Mouse (Mus musculus): ENCODE results near the gene Tmco3. TPM values are rescaled to one million over a fixed set of nuclear protein-coding genes. Genes with fewer than 3 reads are reported as not detected.

Gene Tmco3
- polyA plus RNA-seq, 1 experiment from 2014 or later = 46.3 TPM

DNA sequence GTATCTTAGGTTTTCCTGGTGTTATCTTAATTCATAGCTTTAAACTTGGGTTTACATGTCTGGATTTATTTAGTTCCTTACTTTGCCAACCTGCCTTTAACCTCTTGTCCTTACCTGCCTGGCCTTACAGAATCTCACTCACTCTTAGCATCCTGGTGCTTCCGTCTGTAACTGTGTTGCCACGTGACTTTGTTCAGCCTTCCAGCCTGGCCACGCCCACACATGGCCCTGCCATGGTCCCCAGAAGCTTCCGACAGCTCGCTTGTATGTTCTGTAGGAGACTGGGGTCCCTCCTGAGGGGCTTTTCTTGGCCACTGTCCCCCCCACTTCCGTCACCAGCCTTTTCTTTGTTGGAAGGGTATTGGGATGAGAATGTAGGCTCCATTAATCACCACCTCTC is 68.2 kb downstream of the Tmco3 start:
- Histone ChIP-seq H3K9ac (replicated peaks; ENCODE audit: low read depth, low read length) (no peak overlapping the region), H3K4me3 (ENCODE audit: low read depth, low read length) (no peak overlapping the region), H3K27ac (ENCODE audit: low read length) (no peak overlapping the region), H3K27me3 (ENCODE audit: control insufficient read depth, insufficient read depth, low read length) (no peaks in the 10 kb centered on the region), H3K36me3 (ENCODE audit: control insufficient read depth, insufficient read depth, low read length) (peaks cover 88% of the 10 kb centered on the region), H3K9me3 (ENCODE audit: control insufficient read depth, low read depth, low read length) (no peaks in the 10 kb centered on the region), H3K4me1 (ENCODE audit: control insufficient read depth, insufficient read depth, low read length) (no peaks in the 10 kb centered on the region), H3K4me2 (replicated peaks; ENCODE audit: low read depth, low read length) (no peak overlapping the region)
- no peak for ATAC-seq (ENCODE audit: insufficient number of reproducible peaks, insufficient read depth, low FRiP score, low read depth)
- 78% methylated on average over 6 of the region's 6 CpGs for WGBS

DNA sequence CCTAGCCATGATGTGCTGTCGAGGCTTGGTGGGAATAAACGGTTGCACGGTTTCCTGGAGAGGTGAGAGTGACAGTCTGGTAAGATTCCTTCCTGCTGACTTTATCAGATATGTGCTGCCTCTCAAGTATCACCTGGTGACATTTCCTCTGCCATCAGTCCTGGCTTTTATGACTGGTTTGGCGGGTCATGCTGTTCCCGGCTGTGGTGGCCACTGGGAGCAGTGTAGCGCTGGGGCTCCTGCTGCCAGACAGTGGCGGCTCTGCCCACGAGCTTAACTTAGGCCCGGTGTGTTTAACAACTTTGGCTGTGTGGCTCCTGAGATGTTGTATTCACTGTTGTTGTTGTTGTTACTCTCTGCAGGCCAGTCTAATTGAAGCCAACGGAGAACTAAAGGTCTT is 68.7 kb downstream of the Tmco3 start:
- peaks cover 88% of the 10 kb centered on the region for H3K36me3 ChIP-seq (ENCODE audit: control insufficient read depth, insufficient read depth, low read length)
- no peak for ATAC-seq (ENCODE audit: insufficient number of reproducible peaks, insufficient read depth, low FRiP score, low read depth)
- H3K9me3 ChIP-seq (ENCODE audit: control insufficient read depth, low read depth, low read length) = no peaks in the 10 kb centered on the region
- no peak overlapping the region for H3K9ac ChIP-seq (replicated peaks; ENCODE audit: low read depth, low read length)
- WGBS = 77% methylated on average over 10 of the region's 10 CpGs
- no peaks in the 10 kb centered on the region for H3K27me3 ChIP-seq (ENCODE audit: control insufficient read depth, insufficient read depth, low read length)
- H3K4me2 ChIP-seq (replicated peaks; ENCODE audit: low read depth, low read length) = no peak overlapping the region
- no peak overlapping the region for H3K4me3 ChIP-seq (ENCODE audit: low read depth, low read length)
- H3K27ac ChIP-seq (ENCODE audit: low read length) = no peak overlapping the region
- no peaks in the 10 kb centered on the region for H3K4me1 ChIP-seq (ENCODE audit: control insufficient read depth, insufficient read depth, low read length)

DNA sequence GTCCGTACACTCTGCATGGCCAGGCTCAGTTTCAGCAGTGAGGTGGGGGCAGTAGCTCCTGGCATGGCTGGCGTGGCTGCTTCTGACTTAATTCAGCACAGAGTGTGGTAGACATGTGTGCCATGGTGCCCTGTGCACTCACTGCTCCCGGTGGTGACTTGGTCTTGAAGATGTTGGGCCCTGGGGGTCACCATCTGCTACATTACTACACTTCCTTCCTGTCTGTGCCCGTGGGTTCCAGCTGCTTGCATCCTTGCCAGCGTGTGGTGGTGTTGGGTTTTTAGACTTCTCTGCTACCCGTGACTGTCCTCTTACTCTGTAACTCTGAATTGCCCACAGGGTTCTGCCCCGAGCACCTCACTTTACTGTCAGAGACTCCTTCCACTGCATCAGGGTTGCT is 72.2 kb downstream of the Tmco3 start:
- Histone ChIP-seq H3K4me1 (ENCODE audit: control insufficient read depth, insufficient read depth, low read length) (no peaks in the 10 kb centered on the region), H3K27me3 (ENCODE audit: control insufficient read depth, insufficient read depth, low read length) (no peaks in the 10 kb centered on the region), H3K9ac (replicated peaks; ENCODE audit: low read depth, low read length) (no peak overlapping the region), H3K4me2 (replicated peaks; ENCODE audit: low read depth, low read length) (no peak overlapping the region), H3K27ac (ENCODE audit: low read length) (no peak overlapping the region), H3K4me3 (ENCODE audit: low read depth, low read length) (no peak overlapping the region), H3K36me3 (ENCODE audit: control insufficient read depth, insufficient read depth, low read length) (peaks cover 89% of the 10 kb centered on the region), H3K9me3 (ENCODE audit: control insufficient read depth, low read depth, low read length) (no peaks in the 10 kb centered on the region)
- WGBS = 88% methylated on average over 7 of the region's 7 CpGs
- no peak for ATAC-seq (ENCODE audit: insufficient number of reproducible peaks, insufficient read depth, low FRiP score, low read depth)

DNA sequence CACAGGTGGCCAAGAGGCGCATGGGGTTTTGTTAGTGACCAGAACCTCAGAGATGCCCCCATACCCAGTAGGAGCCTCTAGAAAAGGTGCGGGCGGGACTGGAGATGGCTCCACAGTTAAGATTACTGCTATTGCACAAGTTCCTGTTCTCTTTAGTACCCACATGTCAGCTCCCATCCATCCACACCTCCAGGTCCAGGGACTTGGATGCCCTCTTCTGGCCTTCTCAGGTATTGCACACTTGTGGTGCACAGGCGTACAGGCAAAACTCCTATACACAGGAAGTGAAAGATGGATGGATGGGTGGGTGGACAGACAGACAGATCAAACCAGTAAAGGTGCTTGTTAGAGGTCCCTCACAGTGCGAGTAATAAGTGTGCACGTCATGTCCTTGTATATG is 73.9 kb downstream of the Tmco3 start:
- H3K27me3 ChIP-seq (ENCODE audit: control insufficient read depth, insufficient read depth, low read length) = no peaks in the 10 kb centered on the region
- H3K4me1 ChIP-seq (ENCODE audit: control insufficient read depth, insufficient read depth, low read length) = no peaks in the 10 kb centered on the region
- no peak overlapping the region for H3K27ac ChIP-seq (ENCODE audit: low read length)
- no peak overlapping the region for H3K4me2 ChIP-seq (replicated peaks; ENCODE audit: low read depth, low read length)
- H3K4me3 ChIP-seq (ENCODE audit: low read depth, low read length) = no peak overlapping the region
- H3K36me3 ChIP-seq (ENCODE audit: control insufficient read depth, insufficient read depth, low read length) = peaks cover 90% of the 10 kb centered on the region
- no peak for ATAC-seq (ENCODE audit: insufficient number of reproducible peaks, insufficient read depth, low FRiP score, low read depth)
- H3K9ac ChIP-seq (replicated peaks; ENCODE audit: low read depth, low read length) = no peak overlapping the region
- no peaks in the 10 kb centered on the region for H3K9me3 ChIP-seq (ENCODE audit: control insufficient read depth, low read depth, low read length)
- 92% methylated on average over 6 of the region's 6 CpGs for WGBS

Other genes with a start within 250 kb of the Tmco3 start
- 0.31 and 0.45 TPM in 2 replicates for gene Proz, start 227.3 kb upstream of the Tmco3 start, polyA plus RNA-seq (2014; fragmentation: Nextera tagmentation; extraction: Ambion mirVana)
- gene Pcid2, start 182.7 kb upstream of the Tmco3 start, polyA plus RNA-seq (2014; fragmentation: Nextera tagmentation; extraction: Ambion mirVana) = 36.1 and 37.8 TPM in 2 replicates
- gene Cul4a, start 182.6 kb upstream of the Tmco3 start, polyA plus RNA-seq (2014; fragmentation: Nextera tagmentation; extraction: Ambion mirVana) = 93.9 and 101 TPM in 2 replicates
- gene Lamp1, start 129.0 kb upstream of the Tmco3 start, polyA plus RNA-seq (2014; fragmentation: Nextera tagmentation; extraction: Ambion mirVana) = 272 and 298 TPM in 2 replicates
- gene Grtp1, start 87.6 kb upstream of the Tmco3 start, polyA plus RNA-seq (2014; fragmentation: Nextera tagmentation; extraction: Ambion mirVana) = 25.0 and 27.6 TPM in 2 replicates
- not detected in 2 replicates for gene Adprhl1, start 34.0 kb upstream of the Tmco3 start, polyA plus RNA-seq (2014; fragmentation: Nextera tagmentation; extraction: Ambion mirVana)
- gene Dcun1d2, start 59 bp upstream of the Tmco3 start, polyA plus RNA-seq (2014; fragmentation: Nextera tagmentation; extraction: Ambion mirVana) = 20.6 and 23.6 TPM in 2 replicates
- gene Tfdp1, start 50.6 kb downstream of the Tmco3 start, polyA plus RNA-seq (2014; fragmentation: Nextera tagmentation; extraction: Ambion mirVana) = 153 and 185 TPM in 2 replicates
- 16.0 and 16.7 TPM in 2 replicates for gene Atp4b, start 108.6 kb downstream of the Tmco3 start, polyA plus RNA-seq (2014; fragmentation: Nextera tagmentation; extraction: Ambion mirVana)
- gene Grk1, start 116.9 kb downstream of the Tmco3 start, polyA plus RNA-seq (2014; fragmentation: Nextera tagmentation; extraction: Ambion mirVana) = not detected in 2 replicates
- gene Tmem255b, start 147.0 kb downstream of the Tmco3 start, polyA plus RNA-seq (2014; fragmentation: Nextera tagmentation; extraction: Ambion mirVana) = 2.3 and 2.6 TPM in 2 replicates
- gene Gas6, start 206.3 kb downstream of the Tmco3 start, polyA plus RNA-seq (2014; fragmentation: Nextera tagmentation; extraction: Ambion mirVana) = 67.7 and 68.7 TPM in 2 replicates

Data from stomach, embryonic 14.5 days (tissue).